Mouse (Mus musculus): ENCODE measurements around the gene Mllt6.

GRCm38 (mm10) chr11:97694435-97694834, 31.2 kb downstream of the Mllt6 start:
- TF ChIP-seq CTCF (IDR thresholded peaks at IDR 0.05; ENCODE audit: low read depth) (no peak), EP300 (IDR thresholded peaks at IDR 0.05; ENCODE audit: low read depth) (no peak)

Measured in liver, embryonic 14.5 days (tissue).